Mouse (Mus musculus) monocyte, adult 2 months (primary cell): ENCODE measurements around the gene Gm5799.
"Not testable (repeated sequence)": the region's sequence is repeated elsewhere in the genome, so short reads cannot be mapped to it uniquely, and the experiment has no call there.

Experiments used
- DNase-seq, 2 experiments: peaks; one replicate each; pipeline ENCODE4 v3.0.0; 2022; ENCODE audit warnings: low spot score in 2 of 2, low read depth in 1 of 2

Gm5799 gene

DNA sequence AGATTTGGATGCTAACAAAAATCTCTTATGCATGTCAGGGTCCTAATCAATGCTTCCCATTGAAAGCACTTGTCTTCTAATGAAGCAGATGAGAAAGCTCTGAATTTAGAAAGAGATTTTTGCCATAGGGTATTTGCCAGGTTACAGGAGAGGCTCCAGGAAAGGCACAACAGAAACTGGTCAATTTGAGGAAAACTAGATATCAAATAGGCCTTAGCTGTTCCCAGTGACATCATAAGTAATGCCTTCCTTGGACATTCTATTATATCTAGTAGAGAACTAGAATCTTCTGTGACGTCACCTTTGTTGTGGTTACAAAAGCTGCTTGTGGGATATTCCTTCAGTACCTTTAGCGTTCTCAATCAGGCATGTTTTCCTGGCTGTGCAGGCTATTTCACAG lies at the start of gene Gm5799:
Gene Gm5799, plus strand, starts transcription at position 301 of the 400 bp plus-strand sequence.
- DNase-seq: not testable (repeated sequence)

DNA sequence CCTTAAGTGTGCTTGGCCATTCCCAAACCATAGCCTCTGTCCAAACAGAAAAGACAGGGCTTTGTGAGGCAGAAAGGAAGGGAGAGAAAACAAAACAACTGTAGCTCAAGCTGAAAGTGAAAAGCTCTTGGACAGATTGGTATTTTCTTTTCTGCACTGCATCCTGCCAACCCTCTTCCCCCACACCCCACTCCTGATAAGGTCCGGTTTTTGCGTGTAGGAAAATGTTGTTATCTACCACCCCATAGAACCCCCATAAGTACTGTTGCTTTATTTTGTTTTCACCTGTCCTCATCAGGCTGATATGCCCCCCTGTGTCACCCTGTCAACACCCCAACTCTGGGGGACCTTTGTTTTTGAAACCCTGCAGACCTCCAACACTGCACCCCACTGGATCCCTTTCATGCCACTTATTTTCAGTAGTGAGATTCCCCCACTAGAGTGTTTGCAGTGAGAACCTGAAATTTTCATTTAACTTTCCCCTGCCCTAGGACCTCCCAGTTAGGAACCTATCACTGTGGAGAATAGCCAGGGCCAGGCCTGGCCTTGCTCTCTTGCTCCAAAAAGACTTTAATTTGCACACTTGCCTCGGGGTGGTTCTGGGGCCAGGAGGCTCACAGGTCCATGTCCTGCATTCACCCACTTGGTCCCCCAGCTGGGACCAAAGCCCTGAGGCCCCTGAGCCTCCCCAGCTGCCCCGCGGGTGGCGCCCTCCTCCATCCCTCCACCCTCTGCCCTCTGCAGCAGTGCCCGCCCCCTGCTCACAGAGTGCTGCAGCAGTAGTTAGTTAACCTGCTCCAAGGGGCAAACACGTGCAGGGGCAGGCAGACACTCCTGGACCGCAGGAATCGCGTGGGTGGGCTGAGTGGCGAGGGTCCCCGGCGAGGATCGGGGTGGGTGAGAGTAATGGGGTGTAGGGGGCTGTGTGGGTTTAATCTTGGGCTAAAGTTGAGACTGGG lies 12.0 kb upstream of the Gm5799 start:
- DNase-seq: not testable (repeated sequence)

DNA sequence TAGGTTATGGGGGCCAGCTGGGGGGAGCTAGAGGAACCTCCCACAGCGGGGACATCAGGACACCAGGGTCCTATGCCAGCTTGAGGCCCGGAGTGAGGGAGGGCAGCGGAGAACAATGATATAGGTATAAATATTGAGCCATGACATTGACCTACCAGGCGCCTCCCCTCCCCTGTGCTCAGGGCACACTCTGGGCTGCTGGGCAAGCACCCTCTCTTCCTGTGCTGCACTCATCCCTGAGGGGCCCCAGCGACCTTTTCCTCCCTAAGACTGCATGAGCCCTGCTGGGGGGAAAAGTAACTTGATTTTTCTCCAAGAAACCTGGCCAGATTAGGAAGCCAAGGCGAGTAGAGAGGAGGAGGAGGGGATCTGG lies 11.4 kb upstream of the Gm5799 start:
- not testable (repeated sequence) for DNase-seq

DNA sequence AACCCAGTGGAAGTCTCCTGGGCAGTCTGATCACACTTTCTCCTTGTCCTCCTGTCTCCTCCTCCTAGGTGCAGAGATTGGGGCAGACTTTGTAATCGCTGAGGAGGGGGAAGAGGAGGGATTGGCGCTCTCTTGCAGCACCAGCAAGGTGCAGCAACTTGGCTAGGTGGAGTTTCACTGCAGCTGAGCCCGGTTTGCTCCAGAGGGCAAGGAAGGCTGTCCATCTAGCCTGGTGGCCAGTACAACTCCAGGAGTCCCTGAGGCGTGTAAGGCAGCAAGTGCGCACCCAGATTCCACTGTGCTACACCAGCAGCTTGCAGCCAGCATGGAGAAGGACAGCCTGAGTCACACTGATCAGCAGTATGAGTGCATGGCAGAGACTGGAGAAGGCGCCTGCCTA lies 11.0 kb upstream of the Gm5799 start:
- DNase-seq: not testable (repeated sequence)

DNA sequence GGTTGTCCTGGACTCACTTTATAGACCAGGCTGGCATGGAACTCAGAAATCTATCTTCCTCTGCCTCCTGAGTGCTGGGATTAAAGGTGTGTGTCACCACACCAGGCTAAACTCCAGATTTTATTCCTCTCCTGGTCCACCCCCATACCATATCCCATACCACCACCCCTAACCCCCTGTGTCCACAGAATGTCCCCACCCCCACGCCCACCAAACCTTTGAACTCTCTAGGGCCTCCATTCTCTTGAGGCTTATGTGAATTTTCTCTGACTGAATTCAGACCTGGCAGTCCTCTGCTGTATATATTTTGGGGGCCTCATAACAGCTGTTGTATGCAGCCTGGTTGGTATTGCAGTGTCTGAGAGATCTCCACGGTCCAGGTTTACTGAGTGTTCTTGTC lies 5.2 kb upstream of the Gm5799 start:
- DNase-seq: not testable (repeated sequence)

DNA sequence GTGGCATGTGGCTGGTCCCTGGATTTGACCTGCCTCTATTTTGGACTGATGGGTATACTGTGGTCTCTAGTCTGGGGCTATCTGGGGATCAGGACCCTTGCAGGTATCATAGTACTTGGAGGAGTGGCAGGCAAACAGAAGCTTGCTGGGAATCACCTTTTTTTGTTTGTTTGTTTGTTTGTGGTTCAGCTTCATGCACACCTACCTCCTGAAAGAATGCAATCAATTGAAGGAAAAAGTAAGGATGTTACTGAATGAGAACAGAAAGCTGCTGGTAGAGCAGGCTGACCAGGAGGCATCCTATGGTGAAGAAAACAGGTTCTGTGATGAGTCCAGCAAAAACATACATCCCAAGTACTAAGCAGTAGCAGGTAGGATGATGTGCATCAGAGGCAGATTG lies 2.9 kb downstream of the Gm5799 start:
- DNase-seq: not testable (repeated sequence)

DNA sequence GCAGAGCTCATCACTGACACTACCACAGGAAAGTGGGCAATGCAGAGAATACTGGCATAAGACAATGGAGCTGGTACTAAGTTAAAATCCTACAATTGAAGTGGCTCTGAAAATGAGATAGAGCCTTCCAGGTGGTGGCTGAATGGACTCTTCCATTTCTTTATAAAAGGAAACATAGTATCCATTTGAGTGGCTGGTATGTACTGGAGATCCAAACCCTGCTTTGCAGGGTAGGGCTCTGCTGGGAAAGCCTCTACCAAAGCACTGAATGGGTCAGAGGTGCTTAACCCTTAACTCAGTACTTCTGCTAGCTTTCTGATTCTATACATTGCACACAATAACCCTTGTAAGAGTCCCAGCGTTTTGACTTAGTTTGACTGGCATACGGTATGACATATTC lies 8.9 kb downstream of the Gm5799 start:
- not testable (repeated sequence) for DNase-seq

DNA sequence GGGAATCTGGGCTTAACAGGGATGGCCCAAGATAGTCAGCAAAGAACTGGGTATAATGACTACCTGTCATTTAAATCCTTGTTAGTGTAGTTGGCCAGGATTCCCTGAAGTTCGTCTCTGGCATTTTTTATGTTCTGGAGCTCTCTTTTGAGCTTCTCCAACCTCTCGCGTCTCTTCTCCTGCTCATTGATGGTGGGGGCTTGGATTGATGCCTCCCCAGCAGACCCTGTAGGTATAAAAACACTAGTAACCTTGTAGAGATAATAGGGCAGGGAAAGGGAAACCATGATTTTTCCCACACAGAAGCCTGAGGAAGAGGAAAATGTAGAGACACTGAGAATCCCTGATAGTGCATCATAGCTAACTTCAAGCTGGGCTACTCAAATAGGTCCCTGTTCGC lies 34.6 kb downstream of the Gm5799 start:
- not testable (repeated sequence) for DNase-seq

DNA sequence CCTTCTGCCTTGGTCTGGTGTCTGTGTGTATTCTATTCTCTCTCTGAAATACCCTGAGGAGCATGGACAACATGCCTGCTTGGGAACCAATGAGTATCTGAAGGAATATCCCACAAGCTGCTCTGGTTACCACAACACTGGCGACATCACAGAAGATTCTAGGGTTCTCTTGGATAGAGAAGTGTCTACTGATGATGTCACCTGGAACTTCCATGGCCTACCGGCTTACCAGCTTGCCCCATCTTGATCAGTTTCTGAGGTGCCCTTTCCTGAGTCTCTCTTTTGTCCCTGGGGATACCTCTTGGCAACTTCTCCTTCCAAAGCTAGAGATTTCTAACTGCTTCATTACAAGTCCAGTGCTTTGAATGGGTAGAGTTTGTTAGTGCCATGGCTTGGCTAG lies 35.7 kb downstream of the Gm5799 start, which contains the start of gene Gm17654:
Gene Gm17654, minus strand, starts transcription at position 101 of the 400 bp plus-strand sequence.
- not testable (repeated sequence) for DNase-seq
